Mouse (Mus musculus) midbrain, embryonic 11.5 days (tissue): Measurements from ENCODE around the gene Ndufab1. TPM values are rescaled to one million over a fixed set of nuclear protein-coding genes. Genes with fewer than 3 reads are reported as not detected.

ENCODE experiments used
- ATAC-seq: fragments of 200-750 bp; cut with Nextera tagmentation; 2 replicates; pipeline ENCODE4 v1.8.0; 2017; ENCODE audit warnings: moderate TSS enrichment, moderate library complexity; ENCODE audit not compliant: low FRiP score
- DNase-seq: peaks from one replicate; pipeline ENCODE4 v3.0.0; 2015; ENCODE audit warnings: low spot score; ENCODE audit errors: missing footprints
- H3K27ac ChIP-seq: fragments of 300-500 bp; sonication (generic); 2 replicates; pipeline ENCODE4 v1.5.1; 2014; ENCODE audit warnings: low read depth, low read length
- H3K27me3 ChIP-seq: fragments of 300-500 bp; sonication (generic); 2 replicates; pipeline ENCODE4 v1.6.1; 2014; ENCODE audit warnings: mild to moderate bottlenecking, low read length, moderate library complexity, mixed read lengths; ENCODE audit not compliant: control insufficient read depth, insufficient read depth
- H3K36me3 ChIP-seq: fragments of 300-500 bp; sonication (generic); 2 replicates; pipeline ENCODE4 v1.6.1; 2014; ENCODE audit warnings: mild to moderate bottlenecking, low read length, moderate library complexity, mixed read lengths; ENCODE audit not compliant: control insufficient read depth, insufficient read depth
- H3K4me1 ChIP-seq: fragments of 300-500 bp; sonication (generic); 2 replicates; pipeline ENCODE4 v1.6.1; 2014; ENCODE audit warnings: low read length; ENCODE audit not compliant: control insufficient read depth, insufficient read depth
- H3K4me2 ChIP-seq: fragments of 300-500 bp; sonication (generic); 2 replicates; pipeline ENCODE4 v1.6.1; 2014; ENCODE audit warnings: mild to moderate bottlenecking, moderate library complexity
- H3K4me3 ChIP-seq: fragments of 300-500 bp; sonication (generic); 2 replicates; pipeline ENCODE4 v1.5.1; 2014; ENCODE audit warnings: low read depth, low read length
- H3K9ac ChIP-seq: fragments of 300-500 bp; sonication (generic); 2 replicates; pipeline ENCODE4 v1.6.1; 2014; ENCODE audit warnings: low read length
- H3K9me3 ChIP-seq: fragments of 300-500 bp; sonication (generic); 2 replicates; pipeline ENCODE4 v1.6.1; 2016; ENCODE audit warnings: low read length; ENCODE audit not compliant: control insufficient read depth
- WGBS: fragments of 180-500 bp; shearing (Covaris S2); extraction: QIAGEN DNeasy Blood & Tissue Kit; methylation state at CpG from one replicate; pipeline ENCODE4 v1.1.7; 2014; 5-methylcytosine and 5-hydroxymethylcytosine counted together
- polyA plus RNA-seq: library from polyadenylated mRNA; unstranded; fragments of >200 nt; fragmentation: Nextera tagmentation; extraction: Ambion mirVana; gene quantifications from 2 replicates; pipeline ENCODE4 v1.2.1, GENCODE M21; 2014

Gene Ndufab1
- polyA plus RNA-seq, 1 experiment from 2014 or later: 688 TPM

- H3K27ac ChIP-seq: no peak overlapping the region
- no peaks in the 10 kb centered on the region for H3K9me3 ChIP-seq
- ATAC-seq: no peak
- no peak overlapping the region for H3K4me2 ChIP-seq
- peaks cover 13% of the 10 kb centered on the region for H3K36me3 ChIP-seq
- H3K9ac ChIP-seq: no peak overlapping the region
- no peaks in the 10 kb centered on the region for H3K27me3 ChIP-seq
- H3K4me3 ChIP-seq: no peak overlapping the region
- no peaks in the 10 kb centered on the region for H3K4me1 ChIP-seq
- no peak for DNase-seq
- WGBS: 88% methylated on average over 1 of the region's 1 CpGs
Measured at GRCm38 (mm10) chr7:122050834-122051233, 50.9 kb downstream of the Ndufab1 start.

- H3K27me3 ChIP-seq: no peaks in the 10 kb centered on the region
- 0 out of 2 replicates have a peak, but pooled peaks cover 6% of the 10 kb centered on the region for H3K36me3 ChIP-seq
- 96% methylated on average over 9 of the region's 9 CpGs for WGBS
Measured at GRCm38 (mm10) chr7:122048191-122048590, 53.5 kb downstream of the Ndufab1 start.

GRCm38 (mm10) chr7:122046813-122047212, 54.9 kb downstream of the Ndufab1 start:
- no peak overlapping the region for H3K4me2 ChIP-seq
- H3K9ac ChIP-seq: no peak overlapping the region
- H3K27ac ChIP-seq: no peak overlapping the region
- DNase-seq (no peak), ATAC-seq (no peak)
- no peaks in the 10 kb centered on the region for H3K4me1 ChIP-seq
- H3K27me3 ChIP-seq: no peaks in the 10 kb centered on the region
- no peaks in the 10 kb centered on the region for H3K9me3 ChIP-seq
- 89% methylated on average over 2 of the region's 2 CpGs for WGBS
- no peak overlapping the region for H3K4me3 ChIP-seq
- H3K36me3 ChIP-seq: 0 out of 2 replicates have a peak, but pooled peaks cover 6% of the 10 kb centered on the region

More at GRCm38 (mm10) chr7:122048191-122048590, 53.5 kb downstream of the Ndufab1 start:
- H3K9me3 ChIP-seq: no peaks in the 10 kb centered on the region
- H3K4me3 ChIP-seq: no peak overlapping the region
- no peak overlapping the region for H3K27ac ChIP-seq
- ATAC-seq (no peak), DNase-seq (no peak)
- H3K9ac ChIP-seq: no peak overlapping the region
- H3K4me1 ChIP-seq: no peaks in the 10 kb centered on the region
- H3K4me2 ChIP-seq: no peak overlapping the region

GRCm38 (mm10) chr7:122045711-122046110, 56.0 kb downstream of the Ndufab1 start:
- H3K4me1 ChIP-seq: no peaks in the 10 kb centered on the region
- no peak overlapping the region for H3K4me2 ChIP-seq
- 96% methylated on average over 1 of the region's 1 CpGs for WGBS
- no peak overlapping the region for H3K27ac ChIP-seq
- H3K27me3 ChIP-seq: no peaks in the 10 kb centered on the region
- H3K4me3 ChIP-seq: no peak overlapping the region
- DNase-seq (no peak), ATAC-seq (no peak)
- H3K9me3 ChIP-seq: no peaks in the 10 kb centered on the region
- 0 out of 2 replicates have a peak, but pooled peaks cover 6% of the 10 kb centered on the region for H3K36me3 ChIP-seq
- H3K9ac ChIP-seq: no peak overlapping the region

GRCm38 (mm10) chr7:122045181-122045634, 56.5 kb downstream of the Ndufab1 start:
- Histone ChIP-seq H3K27me3 (no peaks in the 10 kb centered on the region), H3K9ac (no peak overlapping the region), H3K4me2 (no peak overlapping the region), H3K27ac (no peak overlapping the region), H3K4me3 (no peak overlapping the region), H3K9me3 (no peaks in the 10 kb centered on the region), H3K36me3 (0 out of 2 replicates have a peak, but pooled peaks cover 6% of the 10 kb centered on the region), H3K4me1 (no peaks in the 10 kb centered on the region)
- DNase-seq (no peak), ATAC-seq (no peak)
- WGBS: 89% methylated on average over 4 of the region's 4 CpGs

- ATAC-seq: no peak
- no peak overlapping the region for H3K4me2 ChIP-seq
- H3K27ac ChIP-seq: no peak overlapping the region
- no peaks in the 10 kb centered on the region for H3K9me3 ChIP-seq
- 86% methylated on average over 8 of the region's 8 CpGs for WGBS
- H3K9ac ChIP-seq: no peak overlapping the region
- H3K4me1 ChIP-seq: no peaks in the 10 kb centered on the region
- no peak overlapping the region for H3K4me3 ChIP-seq
- no peaks in the 10 kb centered on the region for H3K27me3 ChIP-seq
- DNase-seq: no peak
- 0 out of 2 replicates have a peak, but pooled peaks cover 6% of the 10 kb centered on the region for H3K36me3 ChIP-seq
Measured at GRCm38 (mm10) chr7:122044106-122044505, 57.6 kb downstream of the Ndufab1 start.

Other genes with a start within 250 kb of the Ndufab1 start
- not detected in 2 replicates for gene Scnn1b, start 236.8 kb downstream of the Ndufab1 start, polyA plus RNA-seq
- 14.5 and 19.1 TPM in 2 replicates for gene Cog7, start 120.2 kb downstream of the Ndufab1 start, polyA plus RNA-seq
- gene Gga2, start 80.7 kb downstream of the Ndufab1 start, polyA plus RNA-seq: 54.1 and 55.7 TPM in 2 replicates
- 94.1 and 94.6 TPM in 2 replicates for gene Ubfd1, start 34.7 kb downstream of the Ndufab1 start, polyA plus RNA-seq
- 13.4 and 16.3 TPM in 2 replicates for gene Ears2, start 34.6 kb downstream of the Ndufab1 start, polyA plus RNA-seq
- 19.0 and 22.6 TPM in 2 replicates for gene Palb2, start 31.1 kb upstream of the Ndufab1 start, polyA plus RNA-seq
- gene Dctn5, start 31.2 kb upstream of the Ndufab1 start, polyA plus RNA-seq: 140 and 141 TPM in 2 replicates
- gene Plk1, start 57.6 kb upstream of the Ndufab1 start, polyA plus RNA-seq: 114 and 129 TPM in 2 replicates
- 0.04 and 0.07 TPM in 2 replicates for gene Ern2, start 84.3 kb upstream of the Ndufab1 start, polyA plus RNA-seq
- 0.20 and 0.29 TPM in 2 replicates for gene Chp2, start 117.6 kb upstream of the Ndufab1 start, polyA plus RNA-seq
- gene Prkcb, start 186.9 kb upstream of the Ndufab1 start, polyA plus RNA-seq: 15.3 and 17.9 TPM in 2 replicates